Mouse (Mus musculus): ENCODE measurements around the gene Ripply2.

DNA sequence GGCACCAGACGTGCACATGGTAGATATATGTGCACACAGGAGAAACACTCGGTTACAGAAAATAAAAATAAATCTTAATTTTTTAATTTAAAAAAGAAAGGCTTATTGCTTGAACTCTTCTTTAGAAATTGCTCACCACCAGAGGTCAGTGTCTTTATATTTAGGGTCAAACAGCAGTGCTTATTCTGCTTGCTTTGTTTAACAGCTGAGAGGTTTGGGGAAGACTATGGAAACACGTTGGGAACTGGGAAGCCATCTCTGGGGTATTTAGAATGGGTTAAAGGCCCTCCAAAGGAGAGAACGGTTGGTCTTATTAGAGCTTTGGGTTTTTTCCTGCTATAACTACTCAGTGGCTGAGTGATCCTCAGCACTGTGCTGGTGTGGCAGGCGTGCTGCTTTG lies 47.0 kb downstream of the Ripply2 start:
- TF ChIP-seq CTCF (conservative IDR thresholded peaks at IDR 0.05; ENCODE audit: low read length) (no peak), POU5F1 (IDR thresholded peaks at IDR 0.05; ENCODE audit: borderline replicate concordance, low read length) (no peak)
